Mouse (Mus musculus): ENCODE results near the gene 4833427G06Rik.

Gene 4833427G06Rik

DNA sequence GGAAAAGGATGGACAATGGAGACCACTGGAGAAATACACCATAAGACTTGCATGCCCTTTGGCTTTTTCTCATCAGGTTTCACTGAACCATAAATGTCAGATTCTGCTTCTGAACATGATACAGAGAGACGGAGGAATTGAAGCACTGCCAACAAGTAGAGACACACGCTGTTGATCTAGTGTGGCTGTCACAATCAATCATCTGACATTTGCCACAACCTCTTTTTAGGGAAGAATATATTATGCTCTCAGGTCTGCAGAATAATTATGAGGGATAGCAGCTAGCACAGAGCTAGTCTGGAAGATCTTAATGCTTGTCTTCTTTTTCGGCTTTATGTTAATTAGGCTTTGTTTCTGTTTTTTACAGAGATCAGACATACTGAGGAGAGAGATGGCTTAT, 33.7 kb downstream of the 4833427G06Rik start:
- DNase-seq (ENCODE audit: low spot score) = peak; percentile 79

DNA sequence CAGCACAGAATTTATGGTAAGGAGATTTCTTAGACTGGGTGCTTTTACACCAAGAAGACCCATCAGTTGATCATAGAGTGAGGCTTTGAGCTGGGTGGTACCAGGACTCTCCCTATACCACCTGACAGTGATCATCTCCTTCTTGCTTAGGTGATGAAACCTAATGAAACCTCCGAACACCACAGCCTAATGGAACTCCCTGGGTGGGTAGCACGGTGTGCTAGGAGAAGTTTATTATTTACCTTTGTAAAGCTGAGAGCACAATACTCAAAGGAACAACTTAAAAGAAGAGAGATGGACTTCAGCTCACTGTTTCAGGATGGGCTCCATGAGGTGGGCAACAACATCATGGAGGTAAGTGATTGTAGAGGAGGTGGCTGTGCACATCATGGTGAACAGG, 41.3 kb downstream of the 4833427G06Rik start, which contains the start of gene Btg4:
Gene Btg4, plus strand, starts transcription at position 301 of the 400 bp plus-strand sequence.
- DNase-seq (ENCODE audit: low spot score) = no peak

- no peak for DNase-seq (ENCODE audit: low spot score)
Observed at GRCm38 (mm10) chr9:51058951-51059521, 42.8 kb downstream of the 4833427G06Rik start.

DNA sequence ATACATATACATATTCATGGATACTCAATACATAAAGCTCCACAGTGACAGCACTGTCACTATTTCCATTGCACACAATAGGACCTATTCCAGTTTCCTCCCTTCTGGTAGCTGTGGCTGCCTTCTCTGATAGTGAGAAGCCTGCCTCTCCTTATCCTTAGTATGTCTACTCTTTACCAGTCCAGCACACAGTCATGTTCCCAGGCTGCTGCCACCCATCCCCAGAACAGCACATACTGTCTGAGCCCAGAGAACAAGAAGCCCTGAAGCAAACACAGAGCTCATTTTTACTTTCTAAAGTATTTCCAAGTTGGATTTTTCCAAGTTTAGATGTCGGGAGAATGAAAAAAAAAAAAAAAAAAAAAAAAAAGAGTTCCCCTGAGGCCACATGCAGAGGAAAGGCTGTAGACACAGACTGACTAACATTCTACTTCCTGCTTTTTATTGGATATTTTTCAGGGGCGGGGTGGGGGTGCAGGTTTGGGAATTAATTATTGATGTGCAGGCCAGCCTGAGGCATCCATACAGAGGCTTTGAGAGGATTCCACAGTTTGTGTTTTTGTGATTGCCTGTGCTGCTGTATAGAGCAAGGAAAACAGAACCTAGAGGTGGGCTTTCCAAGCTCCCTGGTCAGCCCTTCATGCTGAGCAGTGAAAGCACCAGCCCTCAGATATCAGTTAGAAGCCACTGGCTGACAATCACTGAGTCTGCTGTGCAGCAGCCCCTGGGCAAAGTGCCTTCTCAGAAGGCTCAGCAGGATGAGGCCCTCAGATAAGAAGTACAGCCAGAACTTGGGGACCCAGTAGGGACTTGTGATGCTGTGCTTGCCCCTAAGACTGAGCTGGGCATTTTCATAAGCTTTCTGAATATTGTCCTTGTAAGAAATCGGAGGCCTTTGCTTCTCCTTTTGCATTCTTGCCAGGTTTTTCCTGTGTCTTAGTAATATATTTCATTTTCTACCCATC, 45.2 kb downstream of the 4833427G06Rik start:
- DNase-seq (ENCODE audit: low spot score) = no peak

GRCm38 (mm10) chr9:51052180-51052579, 49.7 kb downstream of the 4833427G06Rik start:
- DNase-seq (ENCODE audit: low spot score) = no peak

- no peak for DNase-seq (ENCODE audit: low spot score)
Observed at GRCm38 (mm10) chr9:51042136-51042535, 59.7 kb downstream of the 4833427G06Rik start.

DNA sequence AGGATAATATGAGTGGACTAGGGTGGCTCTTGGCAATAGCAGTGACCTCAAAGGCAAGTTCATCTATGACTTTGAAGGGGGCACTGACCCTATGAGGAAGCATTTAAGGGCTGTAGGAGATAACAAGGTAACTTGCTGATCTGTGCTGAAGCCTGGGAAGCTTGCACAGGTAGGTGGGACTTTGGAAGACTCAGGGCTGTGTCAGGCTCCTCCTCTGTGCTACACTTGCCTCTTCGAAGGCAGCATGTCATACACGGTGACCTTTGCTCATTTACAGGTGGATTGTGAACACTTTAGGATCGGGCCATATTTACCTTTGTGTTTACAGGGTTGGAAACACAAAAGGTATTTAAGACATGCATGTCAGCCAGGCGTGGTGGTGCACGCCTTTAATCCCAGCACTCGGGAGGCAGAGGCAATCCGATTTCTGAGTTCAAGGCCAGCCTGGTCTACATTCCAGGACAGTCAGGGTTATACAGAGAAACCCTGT, 60.3 kb downstream of the 4833427G06Rik start:
- no peak for DNase-seq (ENCODE audit: low spot score)

DNA sequence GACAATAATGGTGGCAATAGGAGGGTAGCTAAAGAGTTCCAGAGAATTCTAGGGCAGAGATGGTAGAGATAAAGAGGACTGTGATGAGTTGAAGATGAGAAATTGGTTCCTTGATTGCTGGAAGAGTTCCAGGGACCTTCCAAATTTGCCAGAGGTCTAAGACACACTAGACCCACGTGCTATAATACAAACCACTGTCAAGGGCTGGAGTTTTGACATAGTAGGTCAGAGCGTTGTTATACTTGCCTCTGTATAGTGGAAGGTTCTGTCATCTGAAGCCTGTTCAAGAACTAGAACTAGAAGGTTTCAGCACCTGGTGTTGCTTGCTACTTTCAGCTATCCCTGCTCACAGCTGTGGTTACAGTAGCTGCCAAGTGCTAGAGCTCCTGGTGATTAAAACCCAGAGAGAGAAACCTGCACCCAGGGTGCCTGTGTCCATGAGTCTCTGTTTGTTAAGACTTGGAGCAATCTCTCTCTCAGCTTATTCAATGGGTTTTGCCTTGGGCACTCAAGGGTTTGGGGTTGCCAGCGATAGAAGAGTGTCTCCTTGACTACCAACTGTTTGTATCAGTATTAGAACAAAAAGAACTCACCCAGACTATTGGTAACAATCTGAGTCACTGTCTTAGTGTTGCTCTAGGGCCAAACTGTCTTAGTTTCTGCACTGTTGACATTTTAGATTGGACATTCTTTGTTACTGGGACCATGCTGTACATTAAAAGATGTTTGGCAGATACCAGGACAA, 68.9 kb downstream of the 4833427G06Rik start:
- DNase-seq (ENCODE audit: low spot score) = no peak

DNA sequence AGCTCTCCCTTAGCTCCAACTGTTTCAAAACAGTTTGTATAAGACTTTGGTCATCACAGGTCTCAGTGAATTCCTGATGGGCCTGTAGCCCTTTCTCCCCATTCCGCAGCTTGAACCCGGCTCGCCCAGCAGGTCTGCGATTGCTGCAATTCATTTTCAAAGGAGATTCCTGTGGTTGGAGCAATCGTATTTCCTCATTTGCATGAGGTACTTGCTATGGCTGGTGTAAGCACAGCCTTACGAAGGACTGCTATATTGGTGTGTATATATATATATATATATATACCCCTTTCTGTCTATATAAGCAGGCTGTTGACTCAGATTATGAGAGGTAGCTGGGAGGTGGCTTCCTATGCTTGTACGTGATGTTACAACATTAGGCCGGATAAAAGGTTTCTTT, 69.6 kb downstream of the 4833427G06Rik start:
- DNase-seq (ENCODE audit: low spot score) = no peak

- DNase-seq (ENCODE audit: low spot score) = no peak
Observed at GRCm38 (mm10) chr9:51031603-51032002, 70.3 kb downstream of the 4833427G06Rik start.
